Mouse (Mus musculus) gastrocnemius, postnatal 4 days (tissue): Measurements from ENCODE around the gene Slc35e3. TPM values are rescaled to one million over a fixed set of nuclear protein-coding genes. Genes with fewer than 3 reads are reported as not detected.

Experiments used
- DNase-seq, 2 experiments: peaks; one replicate each; pipeline ENCODE4 v3.0.0; 2021 to 2022; ENCODE audit warnings: low spot score in 2 of 2, mixed read lengths in 2 of 2
- total RNA-seq, 2 experiments: library from RNA; stranded (reverse); gene quantifications; 2 replicates each; pipeline ENCODE4 v1.2.3; 2021

The Slc35e3 gene
- total RNA-seq, 2 experiments from 2014 or later: 10.3 to 13.2 TPM

GRCm38 (mm10) chr10:117701034-117701829 lies 44.9 kb downstream of the Slc35e3 start:
- no peak for DNase-seq

- no peak for DNase-seq
These were observed 45.7 kb downstream of the Slc35e3 start for GRCm38 (mm10) chr10:117700450-117700849.

GRCm38 (mm10) chr10:117699914-117700313 lies 46.3 kb downstream of the Slc35e3 start:
- DNase-seq: no peak

GRCm38 (mm10) chr10:117698313-117699138 lies 47.6 kb downstream of the Slc35e3 start:
- DNase-seq: no peak

- no peak for DNase-seq
These were observed 48.5 kb downstream of the Slc35e3 start for GRCm38 (mm10) chr10:117697561-117698115.

- no peak for DNase-seq
These were observed 49.2 kb downstream of the Slc35e3 start for GRCm38 (mm10) chr10:117696827-117697560.

GRCm38 (mm10) chr10:117696021-117696826 lies 49.9 kb downstream of the Slc35e3 start:
- DNase-seq: no peak

GRCm38 (mm10) chr10:117695605-117696004 lies 50.6 kb downstream of the Slc35e3 start:
- no peak for DNase-seq

GRCm38 (mm10) chr10:117695027-117695426 lies 51.1 kb downstream of the Slc35e3 start:
- DNase-seq: no peak

- no peak for DNase-seq
These were observed 51.8 kb downstream of the Slc35e3 start for GRCm38 (mm10) chr10:117694255-117694953.

- DNase-seq: no peak
These were observed 53.2 kb downstream of the Slc35e3 start for GRCm38 (mm10) chr10:117692953-117693352.

- no peak for DNase-seq
These were observed 54.0 kb downstream of the Slc35e3 start for GRCm38 (mm10) chr10:117692173-117692572.

- DNase-seq: no peak
These were observed 54.7 kb downstream of the Slc35e3 start for GRCm38 (mm10) chr10:117691389-117691968.

- no peak for DNase-seq
These were observed 55.3 kb downstream of the Slc35e3 start for GRCm38 (mm10) chr10:117690770-117691296.

GRCm38 (mm10) chr10:117690101-117690352 lies 56.1 kb downstream of the Slc35e3 start:
- no peak for DNase-seq

GRCm38 (mm10) chr10:117689297-117690100 lies 56.7 kb downstream of the Slc35e3 start:
- no peak for DNase-seq

GRCm38 (mm10) chr10:117688204-117689151 lies 57.7 kb downstream of the Slc35e3 start:
- DNase-seq: no peak
